Mouse (Mus musculus): ENCODE data around the gene Dlk2. TPM values are rescaled to one million over a fixed set of nuclear protein-coding genes. Genes with fewer than 3 reads are reported as not detected.
A peak's percentile ranks its signal among the peaks of the same experiment; 100 is the strongest.

Gene Dlk2
- total and polyA plus RNA-seq, 3 experiments, result 0.23 to 0.74 (median 0.39) TPM

DNA sequence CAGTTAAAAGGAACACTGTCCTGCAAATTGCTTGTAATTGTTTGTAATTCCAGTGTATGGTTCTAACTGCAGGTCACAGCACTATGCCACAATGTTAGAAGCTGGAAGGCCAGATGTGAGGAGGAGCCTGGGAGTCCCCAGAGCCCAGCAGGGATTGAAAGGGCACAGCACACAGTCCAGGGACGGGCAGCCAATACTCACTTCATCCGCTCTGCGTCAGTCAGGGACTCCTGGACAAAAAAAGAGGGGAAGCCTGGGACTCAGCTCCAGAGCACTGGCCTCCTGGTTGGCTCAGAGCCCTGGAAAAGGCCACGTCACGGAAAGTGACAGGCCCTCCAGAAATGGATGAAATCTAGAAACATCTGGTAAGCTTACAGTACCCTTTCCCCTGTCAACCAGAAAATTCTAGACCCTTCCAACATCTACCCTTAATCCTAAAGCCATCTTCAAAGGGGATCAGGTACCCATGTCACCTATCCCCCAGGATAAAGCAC, 35.0 kb upstream of the Dlk2 start:
- H3K4me1 ChIP-seq (ENCODE audit: control insufficient read depth, insufficient read depth, low read length), result no peaks in the 10 kb centered on the region; the same call in 1 of the 2 replicates
- TF ChIP-seq EP300 (IDR thresholded peaks at IDR 0.05; ENCODE audit: insufficient read depth, low read depth, low read length) (no peak), CTCF (IDR thresholded peaks at IDR 0.05) (no peak), POLR2A (IDR thresholded peaks at IDR 0.05; ENCODE audit: insufficient read depth, low read depth, low read length) (no peak)
- no peak overlapping the region for H3K9ac ChIP-seq (ENCODE audit: low read depth, low read length)
- intact Hi-C loops (cut with DNase I), result no loop called here
- no peaks in the 10 kb centered on the region for H3K27me3 ChIP-seq (ENCODE audit: control insufficient read depth, insufficient read depth, low read length)
- DNase-seq, result no peak
- H3K27ac ChIP-seq, result no peak overlapping the region; the same call in 1 of the 2 replicates
- H3K79me2 ChIP-seq (replicated peaks; ENCODE audit: control insufficient read depth, insufficient read depth, low read length), result peaks cover 1% of the 10 kb centered on the region; the same call in 1 of the 2 replicates
- no peaks in the 10 kb centered on the region for H3K36me3 ChIP-seq (ENCODE audit: control insufficient read depth, insufficient read depth, low read length)
- 53% methylated on average over 5 of the region's 5 CpGs for WGBS
- H3K4me3 ChIP-seq, result no peak overlapping the region

DNA sequence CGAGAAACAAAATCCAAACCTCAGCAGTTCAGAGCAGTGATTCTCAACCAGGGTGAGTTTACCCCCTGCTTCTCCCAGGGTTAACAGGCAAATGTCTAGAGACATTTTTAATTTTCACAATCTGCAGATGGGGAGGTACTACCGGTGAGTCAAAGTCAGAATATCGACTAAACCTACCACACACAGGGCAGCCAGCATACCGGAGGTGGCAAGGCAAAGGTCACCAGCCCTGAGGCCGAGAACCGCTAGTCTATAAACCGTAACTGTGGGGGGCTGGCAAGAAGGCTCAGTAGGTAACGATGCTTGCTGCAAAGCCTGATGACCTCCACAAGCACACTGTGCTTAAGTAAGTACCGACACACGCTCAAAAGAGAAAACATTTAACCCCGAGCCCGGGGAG, 31.7 kb upstream of the Dlk2 start:
- Histone ChIP-seq H3K9ac (ENCODE audit: low read depth, low read length) (no peak overlapping the region), H3K27ac (no peak overlapping the region), H3K79me2 (replicated peaks; ENCODE audit: control insufficient read depth, insufficient read depth, low read length) (peaks cover 1% of the 10 kb centered on the region; the same call in 1 of the 2 replicates), H3K36me3 (ENCODE audit: control insufficient read depth, insufficient read depth, low read length) (no peaks in the 10 kb centered on the region), H3K4me3 (no peak overlapping the region), H3K27me3 (ENCODE audit: control insufficient read depth, insufficient read depth, low read length) (no peaks in the 10 kb centered on the region), H3K4me1 (ENCODE audit: control insufficient read depth, insufficient read depth, low read length) (peaks cover 8% of the 10 kb centered on the region)
- TF ChIP-seq POLR2A (IDR thresholded peaks at IDR 0.05; ENCODE audit: insufficient read depth, low read depth, low read length) (no peak), EP300 (IDR thresholded peaks at IDR 0.05; ENCODE audit: insufficient read depth, low read depth, low read length) (no peak), CTCF (IDR thresholded peaks at IDR 0.05) (no peak)
- no peak for DNase-seq
- 81% methylated on average over 12 of the region's 12 CpGs for WGBS
- intact Hi-C loops (cut with DNase I), result loop anchor here (5.0 kb wide), 1 partner anchor 117 kb away; the partner anchor contains the start of gene Zfp318

DNA sequence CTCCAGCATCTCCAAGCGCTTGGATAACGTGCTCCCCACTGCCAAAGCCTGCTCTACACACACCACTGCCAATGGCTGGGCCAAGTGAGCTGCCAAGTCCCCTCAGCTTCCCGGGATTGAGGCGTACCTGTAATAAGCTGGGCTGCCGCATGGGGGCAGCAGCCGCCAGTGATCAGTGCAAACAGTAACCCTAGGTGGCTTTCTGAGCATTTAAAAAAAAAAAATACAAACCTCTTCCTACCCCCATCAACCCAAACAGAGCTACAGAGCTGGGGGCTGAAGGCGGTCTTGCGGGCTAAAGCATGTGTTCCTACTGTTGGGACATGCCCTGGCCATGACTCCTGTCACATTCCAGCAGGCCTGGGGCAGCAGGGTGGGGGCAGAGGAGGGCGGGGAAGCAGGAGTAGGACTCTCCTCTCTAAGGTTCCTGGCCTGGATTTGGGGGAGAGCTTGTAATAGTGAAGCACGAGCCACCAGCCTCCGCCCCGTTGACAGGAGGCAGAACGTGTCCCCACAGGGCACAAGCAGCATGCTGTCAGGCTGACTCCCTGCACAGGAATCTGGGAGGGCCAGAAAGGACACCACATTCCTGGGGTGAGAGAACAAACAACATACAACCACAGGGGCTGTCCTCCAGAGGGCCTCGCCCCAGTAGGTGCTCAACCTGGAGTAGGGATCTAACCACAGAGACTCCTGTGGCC, 31.2 kb upstream of the Dlk2 start:
- Histone ChIP-seq H3K4me3 (no peak overlapping the region), H3K36me3 (ENCODE audit: control insufficient read depth, insufficient read depth, low read length) (no peaks in the 10 kb centered on the region), H3K27me3 (ENCODE audit: control insufficient read depth, insufficient read depth, low read length) (no peaks in the 10 kb centered on the region), H3K27ac (0 out of 2 replicates have a peak overlapping the region, but pooled peaks have one; percentile 2), H3K79me2 (replicated peaks; ENCODE audit: control insufficient read depth, insufficient read depth, low read length) (peaks cover 1% of the 10 kb centered on the region; the same call in 1 of the 2 replicates), H3K9ac (ENCODE audit: low read depth, low read length) (no peak overlapping the region), H3K4me1 (ENCODE audit: control insufficient read depth, insufficient read depth, low read length) (peaks cover 9% of the 10 kb centered on the region)
- 19% methylated on average over 14 of the region's 14 CpGs for WGBS
- intact Hi-C loops (cut with DNase I), result loop anchor here (1.0 to 5.0 kb wide), 2 partner anchors 32 to 116 kb away; partner anchors contain the start of gene Zfp318
- DNase-seq, result peak; percentile 81 to 89
- peak; percentile 99 for TF ChIP-seq CTCF (IDR thresholded peaks at IDR 0.05)
- peak; percentile 78; the same call in 1 of the 2 replicates for TF ChIP-seq EP300 (IDR thresholded peaks at IDR 0.05; ENCODE audit: insufficient read depth, low read depth, low read length)
- TF ChIP-seq POLR2A (IDR thresholded peaks at IDR 0.05; ENCODE audit: insufficient read depth, low read depth, low read length), result no peak

DNA sequence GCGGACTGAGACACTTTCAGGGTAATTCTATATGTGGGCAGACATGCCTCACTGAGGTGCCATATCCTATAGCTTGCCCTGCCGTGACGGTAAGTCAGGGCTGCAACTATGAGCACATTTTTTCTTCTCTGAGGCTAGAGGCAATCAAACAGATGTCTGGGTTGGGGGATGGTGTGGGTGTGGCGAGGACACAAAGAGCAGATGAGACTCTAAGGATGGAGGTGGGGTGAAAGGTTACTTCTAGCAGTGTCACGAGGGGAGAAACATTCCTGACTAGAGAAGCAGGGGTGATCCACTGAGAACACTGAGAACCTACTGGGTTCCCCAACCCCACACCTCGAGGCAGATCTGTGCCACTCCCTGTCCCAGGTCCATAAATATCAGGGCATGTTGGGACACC, 30.2 kb upstream of the Dlk2 start:
- DNase-seq, result no peak
- Histone ChIP-seq H3K36me3 (ENCODE audit: control insufficient read depth, insufficient read depth, low read length) (no peaks in the 10 kb centered on the region), H3K27ac (no peak overlapping the region), H3K4me3 (no peak overlapping the region), H3K4me1 (ENCODE audit: control insufficient read depth, insufficient read depth, low read length) (peaks cover 10% of the 10 kb centered on the region), H3K9ac (ENCODE audit: low read depth, low read length) (no peak overlapping the region), H3K79me2 (replicated peaks; ENCODE audit: control insufficient read depth, insufficient read depth, low read length) (peaks cover 1% of the 10 kb centered on the region; the same call in 1 of the 2 replicates), H3K27me3 (ENCODE audit: control insufficient read depth, insufficient read depth, low read length) (no peaks in the 10 kb centered on the region)
- intact Hi-C loops (cut with DNase I), result loop anchor here (1.0 to 5.0 kb wide), 2 partner anchors 31 to 115 kb away; partner anchors contain the start of gene Zfp318
- TF ChIP-seq EP300 (IDR thresholded peaks at IDR 0.05; ENCODE audit: insufficient read depth, low read depth, low read length) (no peak), CTCF (IDR thresholded peaks at IDR 0.05) (no peak), POLR2A (IDR thresholded peaks at IDR 0.05; ENCODE audit: insufficient read depth, low read depth, low read length) (no peak)
- 77% methylated on average over 6 of the region's 6 CpGs for WGBS

DNA sequence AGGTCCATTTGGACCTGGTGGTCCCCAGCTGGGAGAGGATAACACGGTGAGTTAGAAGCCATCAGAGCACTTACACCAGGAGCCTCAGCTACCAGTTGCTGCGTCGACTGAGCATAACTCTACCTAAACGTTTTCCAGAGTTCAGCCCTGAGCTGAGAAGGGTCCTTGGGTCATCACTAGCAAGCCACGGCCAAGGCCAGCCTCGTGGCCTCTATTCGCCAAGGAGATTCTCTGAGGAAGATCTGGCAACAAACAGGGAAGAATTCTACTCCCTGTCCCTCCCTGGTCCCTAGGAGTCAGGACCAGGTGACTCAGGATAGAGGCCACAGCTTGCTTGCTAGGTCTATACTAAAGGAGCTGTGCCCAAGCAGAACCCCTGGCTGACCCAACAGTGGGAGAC, 29.7 kb upstream of the Dlk2 start:
- H3K9ac ChIP-seq (ENCODE audit: low read depth, low read length), result no peak overlapping the region
- no peak overlapping the region for H3K4me3 ChIP-seq
- H3K36me3 ChIP-seq (ENCODE audit: control insufficient read depth, insufficient read depth, low read length), result no peaks in the 10 kb centered on the region
- H3K27ac ChIP-seq, result no peak overlapping the region
- DNase-seq, result no peak
- H3K27me3 ChIP-seq (ENCODE audit: control insufficient read depth, insufficient read depth, low read length), result no peaks in the 10 kb centered on the region
- H3K4me1 ChIP-seq (ENCODE audit: control insufficient read depth, insufficient read depth, low read length), result peaks cover 12% of the 10 kb centered on the region
- H3K79me2 ChIP-seq (replicated peaks; ENCODE audit: control insufficient read depth, insufficient read depth, low read length), result peaks cover 1% of the 10 kb centered on the region; the same call in 1 of the 2 replicates
- TF ChIP-seq CTCF (IDR thresholded peaks at IDR 0.05) (no peak), EP300 (IDR thresholded peaks at IDR 0.05; ENCODE audit: insufficient read depth, low read depth, low read length) (no peak), POLR2A (IDR thresholded peaks at IDR 0.05; ENCODE audit: insufficient read depth, low read depth, low read length) (no peak)
- intact Hi-C loops (cut with DNase I), result loop anchor here (5.0 kb wide), 1 partner anchor 115 kb away; the partner anchor contains the start of gene Zfp318
- 75% methylated on average over 7 of the region's 7 CpGs for WGBS

Measured in heart, adult 2 months (tissue).